Mouse (Mus musculus): ENCODE measurements around the gene Fgfr4. TPM values are rescaled to one million over a fixed set of nuclear protein-coding genes. Genes with fewer than 3 reads are reported as not detected.

The Fgfr4 gene
- total and polyA plus RNA-seq, 2 experiments from 2014 or later, result 0.84 to 1.5 TPM

GRCm38 (mm10) chr13:55208837-55209648, 56.6 kb downstream of the Fgfr4 start:
- Histone ChIP-seq H3K36me3 (ENCODE audit: insufficient read depth, low read length) (no peaks in the 10 kb centered on the region; the same call in 1 of the 2 replicates), H3K27ac (peak overlapping the region; percentile 98; the same call in 1 of the 2 replicates), H3K4me3 (ENCODE audit: low read length) (no peak overlapping the region), H3K9me3 (ENCODE audit: low read length) (no peaks in the 10 kb centered on the region), H3K27me3 (ENCODE audit: insufficient read depth, low read length) (no peaks in the 10 kb centered on the region), H3K9ac (replicated peaks; ENCODE audit: low read length) (no peak overlapping the region), H3K4me2 (ENCODE audit: low read depth, low read length) (no peak overlapping the region), H3K4me1 (ENCODE audit: insufficient read depth, low read length) (peaks cover 20% of the 10 kb centered on the region)
- peak; percentile 26 for TF ChIP-seq CTCF (IDR thresholded peaks at IDR 0.05; ENCODE audit: low read depth)
- DNase-seq (ENCODE audit: low spot score), result peak; percentile 20
- ATAC-seq, result no peak
- whole genome bisulfite sequencing, result 64% methylated on average over 13 of the region's 13 CpGs

GRCm38 (mm10) chr13:55209649-55210192, 57.3 kb downstream of the Fgfr4 start, which contains the start of gene Nsd1:
Gene Nsd1, plus strand, starts transcription at chr13:55209782.
- WGBS, result 20% methylated on average over 31 of the region's 31 CpGs
- H3K27ac ChIP-seq, result peak within 1 kb of the TSS; percentile 98
- no peaks in the 10 kb centered on the region for H3K27me3 ChIP-seq (ENCODE audit: insufficient read depth, low read length)
- H3K4me3 ChIP-seq (ENCODE audit: low read length), result peak within 1 kb of the TSS; percentile 76
- peak; percentile 36 for TF ChIP-seq CTCF (IDR thresholded peaks at IDR 0.05; ENCODE audit: low read depth)
- H3K4me2 ChIP-seq (ENCODE audit: low read depth, low read length), result peak within 1 kb of the TSS; percentile 79
- ATAC-seq, result peak; percentile 30; the same call in 1 of the 2 replicates
- peaks cover 7% of the 10 kb centered on the region; the same call in 1 of the 2 replicates for H3K36me3 ChIP-seq (ENCODE audit: insufficient read depth, low read length)
- peaks cover 27% of the 10 kb centered on the region for H3K4me1 ChIP-seq (ENCODE audit: insufficient read depth, low read length)
- peak within 1 kb of the TSS; percentile 93 for H3K9ac ChIP-seq (replicated peaks; ENCODE audit: low read length)
- no peak for DNase-seq (ENCODE audit: low spot score)
- H3K9me3 ChIP-seq (ENCODE audit: low read length), result no peaks in the 10 kb centered on the region

GRCm38 (mm10) chr13:55210193-55210970, 57.9 kb downstream of the Fgfr4 start:
- H3K36me3 ChIP-seq (ENCODE audit: insufficient read depth, low read length), result peaks cover 7% of the 10 kb centered on the region; the same call in 1 of the 2 replicates
- DNase-seq (ENCODE audit: low spot score), result peak; percentile 71
- H3K9ac ChIP-seq (replicated peaks; ENCODE audit: low read length), result peak overlapping the region; percentile 93
- ATAC-seq, result peak; percentile 51
- peak overlapping the region; percentile 98 for H3K27ac ChIP-seq
- 2% methylated on average over 55 of the region's 77 CpGs for WGBS
- peaks cover 31% of the 10 kb centered on the region for H3K4me1 ChIP-seq (ENCODE audit: insufficient read depth, low read length)
- H3K9me3 ChIP-seq (ENCODE audit: low read length), result no peaks in the 10 kb centered on the region
- peak overlapping the region; percentile 76 for H3K4me3 ChIP-seq (ENCODE audit: low read length)
- TF ChIP-seq CTCF (IDR thresholded peaks at IDR 0.05; ENCODE audit: low read depth), result no peak
- H3K27me3 ChIP-seq (ENCODE audit: insufficient read depth, low read length), result no peaks in the 10 kb centered on the region
- H3K4me2 ChIP-seq (ENCODE audit: low read depth, low read length), result peak overlapping the region; percentile 79

GRCm38 (mm10) chr13:55210971-55211220, 58.5 kb downstream of the Fgfr4 start:
- H3K4me3 ChIP-seq (ENCODE audit: low read length), result peak overlapping the region; percentile 76

GRCm38 (mm10) chr13:55211221-55212010, 59.0 kb downstream of the Fgfr4 start:
- peaks cover 42% of the 10 kb centered on the region for H3K4me1 ChIP-seq (ENCODE audit: insufficient read depth, low read length)
- peak overlapping the region; percentile 93 for H3K9ac ChIP-seq (replicated peaks; ENCODE audit: low read length)
- H3K27ac ChIP-seq, result peak overlapping the region; percentile 98
- no peaks in the 10 kb centered on the region for H3K9me3 ChIP-seq (ENCODE audit: low read length)
- peaks cover 7% of the 10 kb centered on the region; the same call in 1 of the 2 replicates for H3K36me3 ChIP-seq (ENCODE audit: insufficient read depth, low read length)
- H3K4me2 ChIP-seq (ENCODE audit: low read depth, low read length), result peak overlapping the region; percentile 79
- H3K4me3 ChIP-seq (ENCODE audit: low read length), result peak overlapping the region; percentile 76
- WGBS, result 2% methylated on average over 47 of the region's 93 CpGs
- H3K27me3 ChIP-seq (ENCODE audit: insufficient read depth, low read length), result no peaks in the 10 kb centered on the region
- DNase-seq (ENCODE audit: low spot score) (peak; percentile 97), ATAC-seq (peak; percentile 86)
- TF ChIP-seq CTCF (IDR thresholded peaks at IDR 0.05; ENCODE audit: low read depth), result no peak

More at GRCm38 (mm10) chr13:55210971-55211220, 58.5 kb downstream of the Fgfr4 start:
- DNase-seq (ENCODE audit: low spot score) (no peak), ATAC-seq (peak; percentile 75)
- Histone ChIP-seq H3K4me2 (ENCODE audit: low read depth, low read length) (peak overlapping the region; percentile 79), H3K4me1 (ENCODE audit: insufficient read depth, low read length) (peaks cover 36% of the 10 kb centered on the region), H3K9ac (replicated peaks; ENCODE audit: low read length) (peak overlapping the region; percentile 93), H3K27me3 (ENCODE audit: insufficient read depth, low read length) (no peaks in the 10 kb centered on the region), H3K36me3 (ENCODE audit: insufficient read depth, low read length) (peaks cover 7% of the 10 kb centered on the region; the same call in 1 of the 2 replicates), H3K9me3 (ENCODE audit: low read length) (no peaks in the 10 kb centered on the region), H3K27ac (peak overlapping the region; percentile 98)
- no peak for TF ChIP-seq CTCF (IDR thresholded peaks at IDR 0.05; ENCODE audit: low read depth)
- under 1% methylated on average over 17 of the region's 17 CpGs for WGBS

GRCm38 (mm10) chr13:55212011-55212360, 59.5 kb downstream of the Fgfr4 start:
- WGBS, result 4% methylated on average over 8 of the region's 32 CpGs
- ATAC-seq (peak; percentile 58), DNase-seq (ENCODE audit: low spot score) (no peak)

More at GRCm38 (mm10) chr13:55212011-55212360, 59.5 kb downstream of the Fgfr4 start:
- no peak for TF ChIP-seq CTCF (IDR thresholded peaks at IDR 0.05; ENCODE audit: low read depth)
- peaks cover 42% of the 10 kb centered on the region for H3K4me1 ChIP-seq (ENCODE audit: insufficient read depth, low read length)
- H3K9me3 ChIP-seq (ENCODE audit: low read length), result no peaks in the 10 kb centered on the region
- peak overlapping the region; percentile 98 for H3K27ac ChIP-seq
- H3K9ac ChIP-seq (replicated peaks; ENCODE audit: low read length), result peak overlapping the region; percentile 93
- H3K27me3 ChIP-seq (ENCODE audit: insufficient read depth, low read length), result no peaks in the 10 kb centered on the region
- peak overlapping the region; percentile 76 for H3K4me3 ChIP-seq (ENCODE audit: low read length)
- H3K36me3 ChIP-seq (ENCODE audit: insufficient read depth, low read length), result peaks cover 7% of the 10 kb centered on the region; the same call in 1 of the 2 replicates
- peak overlapping the region; percentile 79 for H3K4me2 ChIP-seq (ENCODE audit: low read depth, low read length)
